Mouse (Mus musculus): ENCODE data around the gene Cyp2w1. TPM values are rescaled to one million over a fixed set of nuclear protein-coding genes. Genes with fewer than 3 reads are reported as not detected.

Gene Cyp2w1
- polyA plus RNA-seq, 1 experiment = not detected

DNA sequence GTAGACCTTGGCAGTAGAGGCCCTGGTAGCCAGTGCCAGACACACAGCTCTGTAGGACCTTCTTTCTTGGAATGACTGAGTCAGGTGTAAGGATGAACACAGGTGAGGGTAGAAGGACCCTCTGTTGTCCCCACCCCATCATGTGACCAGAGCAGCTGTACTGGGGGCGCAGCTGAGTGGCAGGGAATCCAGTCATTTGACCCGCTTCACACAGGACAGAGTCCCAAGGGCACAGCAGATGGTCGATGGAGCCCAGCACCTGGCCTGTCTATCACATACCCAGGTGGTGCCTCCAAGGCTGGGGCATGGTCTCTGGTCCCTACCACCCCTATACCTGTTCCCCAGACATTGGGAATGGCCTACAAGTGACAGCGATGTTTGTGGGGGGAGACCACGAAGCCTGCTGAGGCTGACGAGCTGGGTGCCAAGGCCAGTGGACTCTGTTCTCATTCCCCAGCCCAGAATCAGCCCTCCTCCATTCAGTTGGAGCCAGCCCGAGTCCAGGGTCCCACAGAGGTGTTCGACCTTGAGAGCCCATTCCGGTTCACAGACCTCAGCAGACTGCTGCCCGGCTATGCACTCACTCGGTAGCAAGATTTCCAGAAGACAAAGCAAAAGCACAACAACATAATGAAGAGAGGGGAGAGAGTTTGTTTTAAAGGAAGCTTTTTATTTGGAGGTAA lies 16.4 kb downstream of the Cyp2w1 start:
- no peaks in the 10 kb centered on the region for H3K9me3 ChIP-seq (replicated peaks; ENCODE audit: control insufficient read depth, insufficient read depth, low read length, poor library complexity, severe bottlenecking)
- H3K27me3 ChIP-seq (ENCODE audit: control insufficient read depth, insufficient read depth, low read length, poor library complexity, severe bottlenecking) = no peaks in the 10 kb centered on the region
- no peak overlapping the region for H3K4me3 ChIP-seq (ENCODE audit: low read depth, low read length)
- no peak for TF ChIP-seq POLR2A (IDR thresholded peaks at IDR 0.05; ENCODE audit: insufficient read depth, low read length)
- no peak for TF ChIP-seq CTCF (IDR thresholded peaks at IDR 0.05; ENCODE audit: low read depth, low read length)
- TF ChIP-seq EP300 (IDR thresholded peaks at IDR 0.05; ENCODE audit: insufficient read depth, low read depth, low read length) = no peak
- no peak overlapping the region for H3K9ac ChIP-seq (ENCODE audit: low read depth, poor library complexity, severe bottlenecking)
- H3K27ac ChIP-seq (ENCODE audit: insufficient read depth, low read length) = no peak overlapping the region
- H3K4me1 ChIP-seq (ENCODE audit: control insufficient read depth, insufficient read depth, low read length) = peaks cover 8% of the 10 kb centered on the region
- H3K36me3 ChIP-seq (ENCODE audit: control insufficient read depth, insufficient read depth, low read length, poor library complexity, severe bottlenecking) = no peaks in the 10 kb centered on the region

DNA sequence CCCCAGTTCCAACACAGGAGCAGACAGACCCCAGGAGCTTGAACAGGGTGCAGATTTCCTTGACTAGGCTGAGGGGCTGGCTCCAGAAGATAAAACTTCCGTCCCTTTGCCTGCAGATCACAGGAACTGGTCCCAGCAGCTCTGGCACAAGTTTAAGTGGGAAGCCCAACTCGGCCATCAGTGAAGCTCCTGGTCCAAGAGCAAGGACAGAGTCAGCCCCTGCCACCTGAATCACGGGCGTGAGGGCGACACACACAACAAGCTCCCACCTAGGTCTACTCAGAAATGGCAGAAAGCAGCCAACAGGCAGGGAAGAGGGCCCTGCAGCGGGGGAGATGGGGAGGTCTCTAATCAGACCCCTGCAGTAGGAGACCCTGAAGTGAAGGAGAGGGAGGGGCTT lies 17.9 kb downstream of the Cyp2w1 start:
- Histone ChIP-seq H3K27ac (ENCODE audit: insufficient read depth, low read length) (no peak overlapping the region), H3K27me3 (ENCODE audit: control insufficient read depth, insufficient read depth, low read length, poor library complexity, severe bottlenecking) (no peaks in the 10 kb centered on the region), H3K9ac (ENCODE audit: low read depth, poor library complexity, severe bottlenecking) (no peak overlapping the region), H3K4me1 (ENCODE audit: control insufficient read depth, insufficient read depth, low read length) (peaks cover 8% of the 10 kb centered on the region), H3K4me3 (ENCODE audit: low read depth, low read length) (no peak overlapping the region), H3K9me3 (replicated peaks; ENCODE audit: control insufficient read depth, insufficient read depth, low read length, poor library complexity, severe bottlenecking) (no peaks in the 10 kb centered on the region), H3K36me3 (ENCODE audit: control insufficient read depth, insufficient read depth, low read length, poor library complexity, severe bottlenecking) (no peaks in the 10 kb centered on the region)
- TF ChIP-seq CTCF (IDR thresholded peaks at IDR 0.05; ENCODE audit: low read depth, low read length) = no peak
- no peak for TF ChIP-seq POLR2A (IDR thresholded peaks at IDR 0.05; ENCODE audit: insufficient read depth, low read length)
- no peak for TF ChIP-seq EP300 (IDR thresholded peaks at IDR 0.05; ENCODE audit: insufficient read depth, low read depth, low read length)

DNA sequence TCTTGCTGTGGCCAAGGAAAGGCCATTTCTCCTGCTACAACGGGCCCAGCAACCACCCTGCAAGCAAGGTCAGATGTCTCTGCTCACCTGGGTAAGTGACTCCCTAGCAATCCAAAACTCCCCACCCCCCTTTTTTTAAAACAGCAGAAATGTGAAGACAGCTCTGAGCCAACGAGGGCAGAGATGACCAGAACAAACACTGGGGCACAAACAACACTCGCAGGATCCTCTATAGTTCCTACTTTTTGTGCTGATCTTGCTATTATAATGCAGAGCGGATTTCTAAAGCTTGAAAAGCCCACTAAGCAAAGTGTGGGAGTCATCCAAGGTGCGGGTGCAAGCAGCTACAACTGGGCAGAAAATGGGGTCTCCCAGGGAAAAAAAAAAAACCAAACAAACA lies 18.7 kb downstream of the Cyp2w1 start:
- H3K36me3 ChIP-seq (ENCODE audit: control insufficient read depth, insufficient read depth, low read length, poor library complexity, severe bottlenecking) = no peaks in the 10 kb centered on the region
- peaks cover 7% of the 10 kb centered on the region for H3K4me1 ChIP-seq (ENCODE audit: control insufficient read depth, insufficient read depth, low read length)
- no peak overlapping the region for H3K4me3 ChIP-seq (ENCODE audit: low read depth, low read length)
- no peak for TF ChIP-seq POLR2A (IDR thresholded peaks at IDR 0.05; ENCODE audit: insufficient read depth, low read length)
- no peak for TF ChIP-seq EP300 (IDR thresholded peaks at IDR 0.05; ENCODE audit: insufficient read depth, low read depth, low read length)
- no peak for TF ChIP-seq CTCF (IDR thresholded peaks at IDR 0.05; ENCODE audit: low read depth, low read length)
- H3K9me3 ChIP-seq (replicated peaks; ENCODE audit: control insufficient read depth, insufficient read depth, low read length, poor library complexity, severe bottlenecking) = no peaks in the 10 kb centered on the region
- H3K9ac ChIP-seq (ENCODE audit: low read depth, poor library complexity, severe bottlenecking) = peak overlapping the region; percentile 43; the same call in 1 of the 2 replicates
- H3K27ac ChIP-seq (ENCODE audit: insufficient read depth, low read length) = no peak overlapping the region
- H3K27me3 ChIP-seq (ENCODE audit: control insufficient read depth, insufficient read depth, low read length, poor library complexity, severe bottlenecking) = no peaks in the 10 kb centered on the region

DNA sequence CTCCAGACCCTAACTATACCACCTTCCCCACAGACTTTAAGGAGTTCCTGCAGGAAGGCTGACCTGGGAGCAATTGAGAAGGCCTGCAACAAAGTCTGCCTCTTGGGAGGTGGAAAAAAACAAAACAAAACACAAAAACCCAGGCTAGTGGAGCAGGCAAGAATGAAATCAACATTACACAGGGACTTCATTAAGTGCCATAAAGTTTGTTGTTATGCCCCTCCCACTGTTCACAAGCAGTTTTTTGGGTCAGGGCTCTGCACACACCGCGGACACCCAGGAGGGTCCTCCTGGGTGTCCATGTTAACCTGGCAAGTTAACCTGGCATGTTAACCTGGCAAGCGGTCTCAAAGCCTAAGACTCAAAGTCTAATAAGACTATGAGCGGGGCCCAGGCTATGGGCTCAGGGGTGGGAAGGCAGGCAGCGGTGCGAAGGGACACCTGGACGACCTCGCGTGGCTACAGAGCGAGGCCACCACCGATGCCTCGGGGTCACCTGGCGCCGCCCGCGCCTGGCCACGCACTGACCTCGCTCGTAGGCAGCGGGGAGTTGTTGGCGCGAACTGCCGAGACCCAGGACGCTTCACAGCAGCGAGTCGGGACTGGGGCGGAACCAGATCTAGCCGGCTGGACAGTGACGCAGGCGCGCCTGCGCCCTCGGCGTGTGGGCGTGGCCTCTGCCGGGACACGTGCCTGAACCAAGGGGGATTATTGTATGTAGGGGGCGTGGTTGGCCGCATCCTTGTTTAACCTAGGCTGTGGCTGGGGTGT lies 19.4 kb downstream of the Cyp2w1 start:
- Histone ChIP-seq H3K36me3 (ENCODE audit: control insufficient read depth, insufficient read depth, low read length, poor library complexity, severe bottlenecking) (no peaks in the 10 kb centered on the region), H3K9ac (ENCODE audit: low read depth, poor library complexity, severe bottlenecking) (peak overlapping the region; percentile 43), H3K27me3 (ENCODE audit: control insufficient read depth, insufficient read depth, low read length, poor library complexity, severe bottlenecking) (no peaks in the 10 kb centered on the region), H3K9me3 (replicated peaks; ENCODE audit: control insufficient read depth, insufficient read depth, low read length, poor library complexity, severe bottlenecking) (no peaks in the 10 kb centered on the region), H3K27ac (ENCODE audit: insufficient read depth, low read length) (no peak overlapping the region), H3K4me3 (ENCODE audit: low read depth, low read length) (peak overlapping the region; percentile 49), H3K4me1 (ENCODE audit: control insufficient read depth, insufficient read depth, low read length) (peaks cover 5% of the 10 kb centered on the region)
- peak; percentile 81 for TF ChIP-seq EP300 (IDR thresholded peaks at IDR 0.05; ENCODE audit: insufficient read depth, low read depth, low read length)
- TF ChIP-seq CTCF (IDR thresholded peaks at IDR 0.05; ENCODE audit: low read depth, low read length) = no peak
- no peak for TF ChIP-seq POLR2A (IDR thresholded peaks at IDR 0.05; ENCODE audit: insufficient read depth, low read length)

DNA sequence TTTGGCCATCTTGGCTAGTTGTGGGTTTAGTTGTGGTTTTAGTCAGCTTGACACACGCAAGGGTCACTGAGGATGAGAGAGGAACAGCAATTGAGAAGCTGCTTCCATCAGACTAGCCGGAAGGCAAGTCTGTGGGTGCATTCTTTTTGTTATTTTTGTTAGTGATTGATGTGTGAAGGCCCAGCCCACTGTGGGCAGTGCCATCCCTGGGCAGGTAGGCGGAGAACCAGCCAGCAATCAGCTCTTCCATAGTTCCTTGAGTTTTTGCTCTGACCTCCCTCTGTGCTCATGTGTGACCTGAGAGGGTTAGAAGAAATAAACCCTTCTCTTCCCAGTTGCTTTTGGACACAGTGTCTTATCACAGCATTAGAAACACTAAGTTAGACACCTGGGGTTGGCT lies 20.7 kb downstream of the Cyp2w1 start:
- Histone ChIP-seq H3K27ac (ENCODE audit: insufficient read depth, low read length) (no peak overlapping the region), H3K9ac (ENCODE audit: low read depth, poor library complexity, severe bottlenecking) (no peak overlapping the region), H3K4me1 (ENCODE audit: control insufficient read depth, insufficient read depth, low read length) (peaks cover 5% of the 10 kb centered on the region), H3K9me3 (replicated peaks; ENCODE audit: control insufficient read depth, insufficient read depth, low read length, poor library complexity, severe bottlenecking) (no peaks in the 10 kb centered on the region), H3K36me3 (ENCODE audit: control insufficient read depth, insufficient read depth, low read length, poor library complexity, severe bottlenecking) (no peaks in the 10 kb centered on the region), H3K4me3 (ENCODE audit: low read depth, low read length) (no peak overlapping the region), H3K27me3 (ENCODE audit: control insufficient read depth, insufficient read depth, low read length, poor library complexity, severe bottlenecking) (no peaks in the 10 kb centered on the region)
- TF ChIP-seq POLR2A (IDR thresholded peaks at IDR 0.05; ENCODE audit: insufficient read depth, low read length) = no peak
- no peak for TF ChIP-seq EP300 (IDR thresholded peaks at IDR 0.05; ENCODE audit: insufficient read depth, low read depth, low read length)
- TF ChIP-seq CTCF (IDR thresholded peaks at IDR 0.05; ENCODE audit: low read depth, low read length) = no peak

DNA sequence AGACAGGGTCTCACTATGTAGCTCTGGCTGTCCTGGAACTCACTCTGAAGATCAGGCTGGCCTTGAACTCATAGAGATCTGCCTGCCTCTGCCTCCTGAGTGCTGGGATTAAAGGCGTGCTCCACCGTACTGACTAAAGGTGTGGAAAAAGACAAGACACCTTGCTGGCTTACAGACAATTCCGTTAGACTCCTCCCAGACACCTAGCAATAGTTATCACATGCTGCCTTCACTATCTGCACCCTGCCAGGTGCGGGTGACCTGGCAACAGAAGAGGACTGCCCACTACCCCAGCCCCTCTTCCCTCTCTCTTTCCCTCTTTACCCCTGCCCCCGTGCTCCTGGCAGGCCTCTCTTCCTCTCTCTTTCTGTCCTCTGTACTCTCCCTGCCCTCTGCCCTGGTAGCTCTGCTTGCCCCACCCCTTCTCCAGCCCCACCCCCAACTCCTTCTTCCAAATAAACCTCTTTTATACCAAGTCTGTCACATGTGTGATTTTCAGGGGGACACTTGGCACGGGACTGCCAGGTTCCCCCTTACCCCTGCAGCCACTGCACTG lies 21.6 kb downstream of the Cyp2w1 start:
- Histone ChIP-seq H3K4me1 (ENCODE audit: control insufficient read depth, insufficient read depth, low read length) (peaks cover 5% of the 10 kb centered on the region), H3K9me3 (replicated peaks; ENCODE audit: control insufficient read depth, insufficient read depth, low read length, poor library complexity, severe bottlenecking) (no peaks in the 10 kb centered on the region), H3K27me3 (ENCODE audit: control insufficient read depth, insufficient read depth, low read length, poor library complexity, severe bottlenecking) (no peaks in the 10 kb centered on the region), H3K9ac (ENCODE audit: low read depth, poor library complexity, severe bottlenecking) (no peak overlapping the region), H3K27ac (ENCODE audit: insufficient read depth, low read length) (no peak overlapping the region), H3K36me3 (ENCODE audit: control insufficient read depth, insufficient read depth, low read length, poor library complexity, severe bottlenecking) (no peaks in the 10 kb centered on the region), H3K4me3 (ENCODE audit: low read depth, low read length) (no peak overlapping the region)
- TF ChIP-seq EP300 (IDR thresholded peaks at IDR 0.05; ENCODE audit: insufficient read depth, low read depth, low read length) (no peak), POLR2A (IDR thresholded peaks at IDR 0.05; ENCODE audit: insufficient read depth, low read length) (no peak), CTCF (IDR thresholded peaks at IDR 0.05; ENCODE audit: low read depth, low read length) (no peak)
